Mouse (Mus musculus): ENCODE measurements around the gene Haao.
A peak's percentile ranks its signal among the peaks of the same experiment; 100 is the strongest.

Haao gene

DNA sequence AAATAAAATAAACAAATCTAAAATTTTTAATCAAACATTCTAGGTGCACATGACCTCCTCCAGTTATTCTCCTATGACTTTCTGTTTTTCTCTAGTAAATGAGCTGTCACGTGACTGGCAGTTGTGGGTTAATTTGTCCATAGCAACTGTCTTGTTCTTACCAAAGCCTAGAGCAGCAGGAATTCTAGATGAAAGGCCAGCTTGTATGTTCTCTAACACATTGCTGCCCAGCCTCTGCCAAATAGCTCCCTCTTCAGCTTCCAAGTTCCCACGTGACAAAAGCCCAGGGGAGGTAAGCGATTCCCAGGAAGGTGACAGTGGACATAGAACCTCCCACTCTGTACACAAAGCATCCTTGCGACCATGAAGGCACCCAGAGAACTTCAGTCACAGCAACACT, 13.6 kb downstream of the Haao start:
- no peak for DNase-seq (ENCODE audit: low spot score in 2 of 2)

DNA sequence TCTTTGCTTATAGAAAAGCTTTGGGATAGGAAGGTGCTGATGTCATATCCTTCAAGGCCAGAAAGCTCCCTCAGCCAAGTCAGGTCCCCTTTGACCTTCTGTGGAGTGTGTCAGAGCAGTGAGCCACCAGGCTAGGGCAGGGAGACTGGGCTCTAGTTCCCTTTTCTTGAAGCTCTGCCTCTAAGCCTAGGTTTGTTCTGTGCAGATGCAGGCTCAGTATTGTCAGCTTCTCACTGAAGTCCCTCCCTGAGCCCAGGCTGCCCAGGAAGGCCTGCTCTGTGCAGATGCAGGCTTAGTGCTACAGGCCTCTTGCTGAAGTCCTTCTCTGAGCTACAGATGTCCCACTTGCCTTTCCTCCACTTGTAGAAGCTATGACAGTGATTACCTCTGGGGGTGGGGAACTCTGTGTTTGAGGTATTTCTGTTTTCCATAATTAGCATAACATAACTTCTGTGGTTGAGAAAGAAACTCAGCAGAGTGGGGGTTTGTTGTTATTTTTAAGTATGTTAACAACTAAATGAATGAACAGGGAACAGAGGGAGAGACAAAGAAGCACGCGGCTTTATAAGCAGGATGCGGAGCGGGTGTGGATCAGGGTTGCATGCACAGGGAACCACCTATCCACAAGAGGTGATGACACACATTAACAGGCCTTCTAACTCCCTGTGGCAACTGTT, 17.0 kb downstream of the Haao start:
- DNase-seq (ENCODE audit: low spot score in 2 of 2), result peak in 1 of 2 experiments; percentile 32

DNA sequence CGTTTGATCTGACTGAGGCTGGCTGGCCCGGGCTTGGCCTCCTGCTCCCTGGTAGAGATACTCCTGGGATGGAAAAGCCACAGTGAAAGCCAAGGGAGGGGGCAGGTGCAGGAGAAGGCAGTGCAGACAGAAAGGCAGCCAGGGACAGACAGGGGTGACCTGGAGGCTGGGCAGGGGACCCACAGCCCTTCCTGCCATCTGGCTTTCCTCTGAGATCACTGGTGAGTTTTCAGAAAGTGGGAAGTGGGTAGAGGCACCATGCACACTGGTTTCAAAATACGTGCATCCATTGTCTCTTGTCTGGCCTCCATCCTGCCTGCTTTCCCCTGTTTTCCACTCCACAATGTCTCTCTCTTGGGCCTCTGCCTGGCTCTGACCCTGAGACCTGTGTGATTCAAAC, 18.4 kb downstream of the Haao start:
- no peak for DNase-seq (ENCODE audit: low spot score in 2 of 2)

DNA sequence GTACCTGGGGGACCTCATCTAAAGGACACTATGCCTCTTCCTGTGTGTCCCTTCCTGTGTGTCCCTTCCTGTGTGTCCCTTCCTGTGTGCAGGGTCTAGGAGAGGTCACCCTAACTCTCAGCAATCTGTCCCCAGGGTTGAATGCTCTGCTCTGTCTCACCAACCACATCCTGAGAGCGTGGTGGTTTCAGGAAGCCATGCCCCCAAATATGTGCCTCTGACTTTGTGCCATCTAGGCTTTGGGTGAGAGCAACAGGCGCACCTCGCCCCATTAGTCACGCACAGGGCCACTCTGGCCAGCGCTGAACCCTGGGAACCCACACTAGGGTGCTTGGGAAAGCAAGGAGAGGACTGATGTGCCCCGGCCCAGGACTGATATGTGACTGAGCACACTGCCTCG, 23.9 kb downstream of the Haao start:
- DNase-seq (ENCODE audit: low spot score in 2 of 2), result no peak

DNA sequence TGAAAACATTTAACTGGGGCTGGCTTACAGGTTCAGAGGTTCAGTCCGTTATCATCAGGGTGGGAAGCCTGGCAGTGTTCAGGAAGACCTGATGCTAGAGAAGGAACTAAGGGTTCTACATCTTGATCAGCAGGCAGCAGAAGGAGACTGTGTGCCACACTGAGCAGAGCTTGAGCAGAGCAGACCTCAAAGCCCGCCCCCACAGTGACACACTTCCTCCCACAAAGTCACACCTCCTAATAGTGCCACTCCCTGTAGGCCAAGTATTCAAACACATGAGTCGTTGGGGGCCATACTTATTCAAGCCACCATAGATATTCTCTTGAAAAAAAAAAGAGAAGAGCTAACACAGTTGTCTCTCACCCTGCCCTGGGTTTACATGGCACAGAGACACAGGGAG, 25.9 kb downstream of the Haao start:
- no peak for DNase-seq (ENCODE audit: low spot score in 2 of 2)

DNA sequence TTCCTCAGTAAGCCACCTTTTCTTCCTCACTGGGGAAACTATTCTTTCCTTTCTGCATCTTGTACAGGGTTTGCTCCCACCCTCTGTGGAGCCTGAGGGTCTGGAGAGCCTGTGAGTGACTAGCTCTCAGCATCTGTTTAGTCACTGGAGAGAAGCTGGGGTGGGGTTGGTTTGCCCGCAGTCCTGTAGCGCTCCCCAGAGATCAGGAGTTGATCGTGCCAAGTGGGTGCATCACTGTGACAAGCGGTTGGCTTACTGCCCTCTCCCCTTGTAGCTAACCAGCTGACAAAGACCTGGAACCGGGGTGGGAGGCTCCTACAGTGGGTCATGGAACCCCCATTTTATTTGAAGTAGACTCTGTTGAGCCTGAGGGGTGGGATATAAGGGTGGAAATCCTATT, 27.1 kb downstream of the Haao start:
- no peak for DNase-seq (ENCODE audit: low spot score in 2 of 2)

DNA sequence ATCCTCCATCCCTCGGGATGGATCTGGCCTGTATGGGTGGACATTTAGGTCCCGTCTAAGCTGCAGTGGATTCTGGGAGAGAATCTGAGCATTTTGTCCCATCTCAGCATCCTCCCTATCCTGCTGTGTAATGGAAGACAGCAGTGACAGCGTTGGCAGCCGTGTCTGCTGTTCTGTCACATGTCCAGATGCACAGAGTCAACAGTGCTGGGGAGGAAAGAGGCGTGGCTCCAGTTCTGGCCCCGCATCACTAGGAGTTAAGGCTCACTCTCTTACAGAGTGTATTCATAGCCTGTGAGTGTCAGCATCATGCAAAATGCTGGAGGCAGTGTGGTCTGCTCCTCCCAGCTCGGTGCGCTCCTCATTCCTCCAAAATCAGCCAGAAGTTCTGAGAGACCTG, 28.3 kb downstream of the Haao start:
- no peak for DNase-seq (ENCODE audit: low spot score in 2 of 2)

DNA sequence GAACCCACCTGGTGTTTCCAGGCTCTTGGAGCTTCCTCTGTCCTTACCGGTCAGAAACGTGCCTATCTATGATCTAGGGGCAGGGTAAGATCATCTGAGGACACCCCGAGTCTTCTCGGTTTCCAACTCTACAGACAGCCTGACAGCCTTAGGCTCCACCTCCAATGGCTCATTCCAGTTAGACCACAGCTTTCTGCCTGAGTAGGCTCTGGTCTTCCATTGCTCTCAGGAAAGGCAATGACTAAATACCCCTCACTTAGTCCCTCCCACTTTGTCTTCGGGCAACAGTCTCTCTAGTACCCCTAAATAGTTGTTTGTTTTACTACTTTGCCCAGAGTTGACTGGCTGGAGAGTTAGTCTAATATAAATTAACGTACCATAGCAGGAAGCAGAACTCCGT, 30.8 kb downstream of the Haao start:
- DNase-seq (ENCODE audit: low spot score in 2 of 2), result no peak

DNA sequence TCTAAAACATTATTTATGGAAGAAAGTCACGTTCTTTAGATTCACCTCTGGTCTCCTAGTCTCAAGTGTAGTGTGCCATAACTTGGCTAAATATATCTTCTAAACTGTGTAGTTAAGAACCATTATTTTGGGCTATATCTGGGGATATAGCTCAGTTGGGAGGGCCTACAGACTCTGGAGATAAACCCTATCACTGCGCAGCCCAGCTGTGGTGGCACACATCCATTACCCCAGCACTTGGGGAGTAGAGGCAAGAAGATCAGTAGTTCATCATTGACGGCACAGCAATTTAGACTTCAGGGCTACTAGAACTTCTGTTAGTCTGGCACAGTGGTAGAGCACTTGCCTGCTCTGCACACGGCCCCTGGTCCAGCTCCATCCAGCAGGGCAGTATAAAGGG, 34.7 kb downstream of the Haao start:
- DNase-seq (ENCODE audit: low spot score in 2 of 2), result no peak

DNA sequence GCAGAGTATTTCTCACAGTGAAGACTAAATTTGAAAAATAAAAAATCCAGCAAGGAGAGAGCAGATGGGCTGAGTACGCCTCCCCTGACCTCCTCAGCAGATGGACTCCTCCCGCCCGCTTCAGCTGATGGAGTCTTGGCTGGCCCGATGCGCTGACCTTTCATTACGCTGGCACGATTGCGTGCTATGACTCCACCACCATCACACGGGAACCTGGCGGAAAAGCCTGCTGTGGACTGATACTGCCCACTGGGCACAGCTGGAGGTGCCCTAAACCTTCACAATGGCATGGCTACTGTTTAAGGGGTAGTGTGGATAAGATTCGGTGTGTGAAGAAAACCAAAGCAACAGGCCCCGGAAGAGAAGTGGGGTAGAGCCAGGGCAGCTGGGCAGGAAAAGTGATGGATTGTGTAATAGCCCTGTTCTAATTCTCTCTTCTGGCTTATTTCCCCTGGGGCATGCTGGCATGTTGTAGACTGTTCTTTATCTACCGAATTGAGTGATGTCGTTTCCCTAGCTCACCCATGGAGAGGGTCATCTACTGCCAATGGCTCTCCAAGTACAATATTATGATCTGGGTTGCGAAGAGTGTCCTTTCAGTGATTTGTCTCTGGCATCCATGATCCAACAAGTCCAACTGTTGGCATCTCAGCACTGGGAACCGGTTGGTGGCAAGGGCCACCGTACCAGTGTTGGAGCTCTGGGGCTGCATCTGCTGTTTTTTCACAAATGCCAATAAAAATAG, 35.4 kb downstream of the Haao start:
- no peak for DNase-seq (ENCODE audit: low spot score in 2 of 2)

DNA sequence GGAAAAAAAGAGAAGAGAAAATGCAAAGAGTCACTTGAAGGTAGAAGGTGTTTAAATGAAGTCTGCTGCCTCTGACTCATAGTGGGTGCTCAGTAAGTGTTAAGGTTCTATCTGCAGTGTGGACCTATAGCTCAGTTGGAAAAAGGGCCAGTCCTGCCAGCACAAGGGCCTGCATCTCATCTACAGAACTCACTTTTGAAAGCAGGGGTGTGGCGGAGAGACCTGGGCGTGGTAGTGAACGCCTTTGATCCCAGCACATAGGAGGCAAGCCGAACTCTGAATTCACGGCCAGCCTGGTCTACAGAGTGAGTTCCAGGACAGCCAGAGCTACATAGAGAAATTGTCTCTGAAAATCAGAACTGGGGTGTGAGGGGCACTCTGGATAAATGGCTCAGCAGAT, 37.5 kb downstream of the Haao start:
- DNase-seq (ENCODE audit: low spot score in 2 of 2), result no peak

DNA sequence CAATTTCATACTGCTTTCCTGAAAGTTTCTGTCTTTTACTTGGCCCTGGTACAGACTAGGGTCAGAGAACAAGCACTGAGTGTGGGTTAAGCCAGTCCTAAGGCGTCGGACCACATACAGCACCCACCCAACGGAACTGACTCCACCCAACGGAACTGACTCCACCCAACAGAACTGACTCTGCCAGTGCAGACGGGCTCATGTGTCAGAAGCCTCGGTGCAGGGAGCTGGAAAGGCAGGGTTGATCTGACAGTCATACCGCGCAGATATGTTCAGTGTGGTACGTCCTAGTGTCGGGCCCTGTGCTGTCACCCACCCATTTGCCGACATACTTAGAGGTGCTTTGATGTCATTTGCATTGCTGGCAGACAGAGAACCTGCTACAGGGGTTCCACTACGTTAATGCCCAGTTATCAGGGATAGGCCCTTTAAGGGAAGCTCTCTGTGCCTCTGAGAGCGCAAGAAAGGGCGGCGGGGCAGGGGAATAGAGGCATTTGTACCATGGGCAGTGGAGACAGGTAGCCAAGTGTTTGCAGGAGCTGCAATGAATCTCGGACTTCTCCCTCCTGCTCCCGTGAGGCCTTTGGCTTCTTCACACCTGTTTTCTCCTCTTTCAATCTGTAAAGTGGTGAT, 38.5 kb downstream of the Haao start:
- no peak for DNase-seq (ENCODE audit: low spot score in 2 of 2)

DNA sequence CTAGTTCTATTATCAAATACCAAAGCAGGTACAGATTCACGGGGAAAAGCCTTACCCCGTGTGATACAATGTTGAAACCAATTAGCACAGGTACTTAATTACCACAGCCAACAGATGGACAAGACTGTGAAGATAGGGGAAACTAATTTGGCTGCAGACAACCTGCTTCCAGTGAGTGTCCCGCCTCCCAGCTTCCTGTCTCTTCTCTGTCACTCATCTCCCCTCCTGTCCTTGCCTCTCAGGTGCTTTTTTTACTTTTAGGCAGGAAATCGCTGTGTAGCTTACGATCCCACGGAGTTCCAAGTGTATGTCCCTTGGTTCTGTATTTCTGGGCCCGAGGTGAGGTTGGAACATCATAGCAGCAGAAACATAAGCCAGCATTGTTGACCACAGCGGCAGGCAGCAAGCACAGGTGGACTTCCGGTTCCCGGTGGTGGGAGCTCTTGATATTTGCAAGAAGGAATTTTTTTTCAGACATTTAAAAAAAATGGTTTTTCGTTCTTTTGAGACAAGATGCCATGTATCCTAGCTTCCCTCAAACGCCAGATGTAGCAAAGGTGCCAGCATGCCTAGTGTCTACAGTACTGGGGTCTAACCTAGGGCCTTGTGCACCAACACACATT, 39.2 kb downstream of the Haao start:
- DNase-seq (ENCODE audit: low spot score in 2 of 2), result no peak

DNA sequence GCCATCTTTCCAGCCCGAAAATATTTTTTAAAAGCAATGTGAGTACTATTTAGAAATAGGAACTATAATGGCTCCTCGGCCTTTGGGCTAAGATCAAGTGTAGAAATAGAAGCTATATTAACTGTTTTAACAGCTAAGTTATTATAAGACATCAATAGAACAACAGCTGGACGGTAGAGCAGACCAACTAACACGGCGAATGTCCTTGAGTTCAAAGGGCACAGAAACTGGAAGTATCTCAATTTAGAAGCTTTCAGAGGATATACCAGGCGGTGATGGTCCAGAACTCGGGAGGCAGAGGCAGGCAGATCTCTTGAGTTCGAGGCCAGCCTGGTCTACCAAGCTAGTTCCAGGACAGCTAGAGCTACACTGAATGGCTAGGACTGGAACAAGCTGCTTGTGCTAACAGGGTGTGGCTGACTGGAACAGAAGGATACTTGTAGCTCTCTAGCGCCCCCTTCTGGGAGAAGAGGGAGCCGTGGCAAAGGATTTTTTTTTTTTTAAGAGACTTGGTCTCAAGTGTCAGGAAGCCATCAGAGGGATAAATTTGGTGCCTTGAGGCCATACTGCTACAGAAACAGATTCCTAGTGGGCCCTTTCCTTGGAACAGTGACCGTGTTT, 39.9 kb downstream of the Haao start:
- DNase-seq (ENCODE audit: low spot score in 2 of 2), result peak; percentile 56 to 76

DNA sequence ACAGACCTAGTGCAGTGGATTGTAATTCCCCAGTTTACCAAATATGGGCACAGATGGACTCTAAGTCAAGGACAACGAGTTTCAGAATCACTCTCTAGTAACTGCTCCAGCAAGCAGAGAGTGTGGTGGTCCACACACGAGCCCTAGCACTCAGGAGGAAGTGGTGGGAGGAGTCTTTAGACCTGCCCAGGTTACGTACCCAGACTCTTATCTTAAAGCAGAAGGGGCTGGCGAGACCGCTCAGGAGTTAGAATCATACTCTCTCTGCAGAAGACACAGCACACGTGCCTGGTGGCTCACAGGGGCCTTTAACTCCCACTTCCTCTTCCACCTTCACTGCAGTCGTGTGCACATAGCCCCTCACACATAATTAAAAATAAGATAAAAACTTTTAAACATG, 40.4 kb downstream of the Haao start:
- DNase-seq (ENCODE audit: low spot score in 2 of 2), result no peak

DNA sequence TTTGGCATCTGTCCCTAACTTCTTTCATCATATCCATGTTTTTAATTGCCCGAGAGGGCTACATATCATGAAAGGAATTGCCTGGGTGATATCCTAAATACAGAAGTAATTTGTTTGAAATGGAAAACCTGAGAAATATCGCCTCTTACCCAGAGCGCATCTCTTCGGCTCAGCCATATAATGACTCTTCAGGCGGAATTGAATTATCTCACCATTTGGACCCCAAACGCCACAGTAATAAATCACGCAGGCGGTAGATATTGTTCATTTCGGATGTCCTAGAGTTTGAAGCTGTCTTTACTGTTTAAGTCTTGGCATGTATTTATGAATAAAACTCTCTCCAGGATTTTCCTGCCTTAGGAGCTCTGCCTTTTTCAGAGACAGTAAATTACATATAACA, 42.7 kb downstream of the Haao start:
- no peak for DNase-seq (ENCODE audit: low spot score in 2 of 2)

DNA sequence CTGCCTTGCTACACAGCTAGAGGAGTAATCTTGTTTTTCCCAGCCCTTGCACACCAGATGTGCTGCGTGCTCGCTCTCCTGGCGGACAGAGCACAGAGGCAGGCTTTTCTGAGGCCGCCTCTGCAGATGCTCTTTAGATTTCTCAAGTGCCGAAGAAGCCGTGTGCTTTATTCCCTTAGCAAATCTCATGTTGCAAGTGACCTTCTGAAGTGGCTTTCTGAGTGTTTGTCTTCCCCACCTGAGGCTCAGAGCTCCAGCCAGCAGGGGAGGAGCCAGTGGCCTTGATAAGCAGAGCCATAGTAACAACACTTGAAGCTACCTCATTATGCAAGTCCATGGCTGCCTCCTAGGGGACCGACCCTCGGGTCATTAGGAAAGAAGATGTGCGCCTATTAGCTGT, 43.8 kb downstream of the Haao start:
- no peak for DNase-seq (ENCODE audit: low spot score in 2 of 2)

DNA sequence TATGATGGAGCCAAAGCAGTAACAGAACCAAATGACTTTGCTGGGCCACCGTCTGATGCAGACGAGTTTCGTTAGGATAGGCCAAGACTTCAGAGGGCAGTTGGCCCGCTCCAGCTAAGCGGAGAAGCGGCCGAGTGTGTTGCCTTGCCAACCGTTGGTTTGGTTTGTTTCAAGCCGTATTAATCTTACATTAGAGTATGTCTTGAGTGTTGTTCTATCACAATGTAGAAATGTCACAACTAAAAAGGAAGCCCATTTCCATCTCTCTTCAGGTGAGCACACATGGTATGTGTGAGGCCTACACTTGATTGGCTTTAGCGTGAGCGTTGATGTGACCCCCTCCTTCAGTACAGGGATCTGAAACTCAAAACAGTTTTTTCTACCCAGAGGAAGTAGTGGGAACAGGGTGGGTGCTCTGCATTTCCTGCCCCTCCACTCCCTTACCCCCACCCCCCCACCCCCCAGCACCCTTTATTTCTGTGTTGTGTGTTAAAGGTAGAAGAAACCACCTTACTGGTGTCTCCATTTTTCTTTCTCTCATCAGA, 48.2 kb downstream of the Haao start:
- no peak for DNase-seq (ENCODE audit: low spot score in 2 of 2)

DNA sequence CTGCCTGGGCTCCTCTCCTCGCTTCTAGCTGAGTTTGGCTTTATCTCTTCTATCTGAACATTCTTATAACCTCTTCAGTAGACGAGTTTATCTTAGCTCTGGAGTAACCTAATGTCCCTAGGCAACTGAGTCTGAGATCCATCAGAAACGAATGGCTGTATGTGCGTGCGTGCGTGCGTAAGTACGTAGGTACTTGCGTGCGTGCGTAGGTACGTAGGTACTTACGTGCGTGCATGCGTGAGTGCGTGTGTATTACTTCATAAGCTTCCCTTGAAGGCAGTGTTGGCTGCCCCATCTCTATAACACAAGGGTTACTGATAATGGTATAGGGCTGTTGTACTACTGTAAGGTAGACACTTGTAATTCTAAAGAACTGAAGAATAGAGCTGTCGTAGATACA, 52.6 kb downstream of the Haao start:
- DNase-seq (ENCODE audit: low spot score in 2 of 2), result no peak

DNA sequence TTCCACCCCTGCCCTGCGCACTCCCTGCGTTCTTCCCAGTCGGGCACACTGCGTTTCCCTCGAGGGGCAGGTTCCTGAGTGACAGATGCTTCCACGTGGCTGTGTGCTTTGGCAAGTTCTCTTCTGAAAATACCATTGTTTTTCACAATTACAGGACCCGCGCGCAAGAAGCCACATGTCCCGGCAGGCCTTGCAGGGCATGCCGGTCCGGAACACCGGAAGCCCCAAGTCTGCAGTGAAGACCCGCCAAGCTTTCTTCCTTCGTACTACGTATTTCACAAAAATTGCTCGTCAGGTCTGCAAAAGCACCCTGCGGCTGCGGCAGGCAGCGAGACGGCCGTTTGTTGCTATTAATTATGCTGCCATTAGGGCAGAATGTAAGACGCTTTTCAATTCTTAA, 55.4 kb downstream of the Haao start:
- DNase-seq (ENCODE audit: low spot score in 2 of 2), result no peak

DNA sequence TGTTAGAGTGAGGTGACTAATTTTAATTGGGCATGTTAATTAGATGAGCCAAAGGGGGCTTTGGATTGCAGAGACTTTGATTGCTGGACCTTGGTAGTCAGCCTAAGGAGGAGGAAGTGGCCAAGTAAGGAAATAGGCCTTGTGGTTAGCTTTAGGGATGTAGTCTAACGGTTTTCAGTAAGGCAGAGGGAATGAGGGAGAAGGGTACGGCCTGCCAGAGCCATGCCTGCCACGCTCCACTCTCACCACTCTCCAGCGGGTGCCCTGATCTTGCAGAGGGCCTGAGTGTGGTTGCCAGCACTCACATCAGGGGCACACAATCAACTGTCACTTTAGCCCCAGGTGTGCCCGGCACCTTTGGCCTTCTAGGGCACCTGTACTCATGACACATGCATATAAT, 57.6 kb downstream of the Haao start:
- DNase-seq (ENCODE audit: low spot score in 2 of 2), result no peak

DNA sequence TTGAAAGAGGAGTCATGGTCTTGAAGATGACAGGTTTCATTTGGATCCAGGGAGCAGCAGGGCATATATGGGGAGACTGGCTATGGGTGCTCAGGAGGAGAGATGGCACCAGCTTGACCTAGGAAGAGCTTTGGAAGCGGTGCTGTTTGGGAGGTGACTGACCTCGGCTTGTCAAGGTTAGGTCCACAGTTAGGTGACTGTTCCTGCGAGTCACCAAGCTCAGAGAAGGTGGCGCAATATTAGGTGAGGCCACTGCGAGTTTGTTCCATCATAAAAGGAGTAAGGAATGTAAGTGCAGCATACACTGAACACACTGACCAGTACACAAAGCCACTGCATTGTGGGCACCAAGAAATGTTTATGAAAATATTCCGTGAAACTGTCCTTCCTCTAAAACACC, 61.3 kb downstream of the Haao start:
- no peak for DNase-seq (ENCODE audit: low spot score in 2 of 2)
